Mouse (Mus musculus): Measurements from ENCODE around the gene Map4k5. TPM values are rescaled to one million over a fixed set of nuclear protein-coding genes. Genes with fewer than 3 reads are reported as not detected.
A peak's percentile ranks its signal among the peaks of the same experiment; 100 is the strongest.

Gene Map4k5
- polyA plus RNA-seq, 1 experiment from 2014 or later, result 45.1 TPM

GRCm38 (mm10) chr12:69917870-69918269, 24.9 kb upstream of the Map4k5 start:
- ATAC-seq (ENCODE audit: low FRiP score, low TSS enrichment), result no peak
- Histone ChIP-seq H3K4me2 (replicated peaks; ENCODE audit: low read depth, low read length) (no peak overlapping the region), H3K4me1 (ENCODE audit: control insufficient read depth, insufficient read depth, low read length) (no peaks in the 10 kb centered on the region), H3K9me3 (ENCODE audit: control insufficient read depth, low read length) (no peaks in the 10 kb centered on the region), H3K27me3 (ENCODE audit: control insufficient read depth, insufficient read depth, low read length) (no peaks in the 10 kb centered on the region), H3K9ac (ENCODE audit: low read depth, low read length) (no peak overlapping the region), H3K4me3 (ENCODE audit: low read length) (no peak overlapping the region), H3K36me3 (ENCODE audit: control insufficient read depth, insufficient read depth, low read length) (no peaks in the 10 kb centered on the region), H3K27ac (ENCODE audit: low read depth, low read length) (no peak overlapping the region)
- 83% methylated on average over 2 of the region's 2 CpGs for WGBS

- Histone ChIP-seq H3K36me3 (ENCODE audit: control insufficient read depth, insufficient read depth, low read length) (no peaks in the 10 kb centered on the region), H3K9ac (ENCODE audit: low read depth, low read length) (no peak overlapping the region), H3K27me3 (ENCODE audit: control insufficient read depth, insufficient read depth, low read length) (0 out of 2 replicates have a peak, but pooled peaks cover 2% of the 10 kb centered on the region), H3K4me2 (replicated peaks; ENCODE audit: low read depth, low read length) (no peak overlapping the region), H3K4me1 (ENCODE audit: control insufficient read depth, insufficient read depth, low read length) (peaks cover 8% of the 10 kb centered on the region; the same call in 1 of the 2 replicates), H3K4me3 (ENCODE audit: low read length) (no peak overlapping the region), H3K9me3 (ENCODE audit: control insufficient read depth, low read length) (no peaks in the 10 kb centered on the region), H3K27ac (ENCODE audit: low read depth, low read length) (no peak overlapping the region)
- no peak for ATAC-seq (ENCODE audit: low FRiP score, low TSS enrichment)
- WGBS, result 84% methylated on average over 7 of the region's 7 CpGs
These were observed 19.7 kb upstream of the Map4k5 start for GRCm38 (mm10) chr12:69912737-69913136.

- 81% methylated on average over 7 of the region's 7 CpGs for WGBS
- Histone ChIP-seq H3K4me2 (replicated peaks; ENCODE audit: low read depth, low read length) (no peak overlapping the region), H3K9ac (ENCODE audit: low read depth, low read length) (no peak overlapping the region), H3K27ac (ENCODE audit: low read depth, low read length) (no peak overlapping the region), H3K27me3 (ENCODE audit: control insufficient read depth, insufficient read depth, low read length) (0 out of 2 replicates have a peak, but pooled peaks cover 2% of the 10 kb centered on the region), H3K4me1 (ENCODE audit: control insufficient read depth, insufficient read depth, low read length) (peaks cover 12% of the 10 kb centered on the region; the same call in 1 of the 2 replicates), H3K36me3 (ENCODE audit: control insufficient read depth, insufficient read depth, low read length) (no peaks in the 10 kb centered on the region), H3K9me3 (ENCODE audit: control insufficient read depth, low read length) (no peaks in the 10 kb centered on the region), H3K4me3 (ENCODE audit: low read length) (no peak overlapping the region)
- no peak for ATAC-seq (ENCODE audit: low FRiP score, low TSS enrichment)
These were observed 18.9 kb upstream of the Map4k5 start for GRCm38 (mm10) chr12:69911906-69912305.

- peaks cover 12% of the 10 kb centered on the region; the same call in 1 of the 2 replicates for H3K4me1 ChIP-seq (ENCODE audit: control insufficient read depth, insufficient read depth, low read length)
- H3K4me3 ChIP-seq (ENCODE audit: low read length), result peak overlapping the region; percentile 31; the same call in 1 of the 2 replicates
- ATAC-seq (ENCODE audit: low FRiP score, low TSS enrichment), result peak; percentile 52; the same call in 1 of the 2 replicates
- H3K4me2 ChIP-seq (replicated peaks; ENCODE audit: low read depth, low read length), result peak overlapping the region; percentile 67
- H3K27ac ChIP-seq (ENCODE audit: low read depth, low read length), result no peak overlapping the region
- H3K9ac ChIP-seq (ENCODE audit: low read depth, low read length), result peak overlapping the region; percentile 44; the same call in 1 of the 2 replicates
- H3K27me3 ChIP-seq (ENCODE audit: control insufficient read depth, insufficient read depth, low read length), result 0 out of 2 replicates have a peak, but pooled peaks cover 2% of the 10 kb centered on the region
- H3K36me3 ChIP-seq (ENCODE audit: control insufficient read depth, insufficient read depth, low read length), result no peaks in the 10 kb centered on the region
- WGBS, result 40% methylated on average over 19 of the region's 19 CpGs
- H3K9me3 ChIP-seq (ENCODE audit: control insufficient read depth, low read length), result no peaks in the 10 kb centered on the region
These were observed 15.5 kb upstream of the Map4k5 start for GRCm38 (mm10) chr12:69908511-69908900.

- 0 out of 2 replicates have a peak, but pooled peaks cover 2% of the 10 kb centered on the region for H3K27me3 ChIP-seq (ENCODE audit: control insufficient read depth, insufficient read depth, low read length)
- H3K9me3 ChIP-seq (ENCODE audit: control insufficient read depth, low read length), result no peaks in the 10 kb centered on the region
- H3K27ac ChIP-seq (ENCODE audit: low read depth, low read length), result no peak overlapping the region
- H3K4me2 ChIP-seq (replicated peaks; ENCODE audit: low read depth, low read length), result peak overlapping the region; percentile 67
- peak overlapping the region; percentile 44 for H3K9ac ChIP-seq (ENCODE audit: low read depth, low read length)
- no peaks in the 10 kb centered on the region for H3K36me3 ChIP-seq (ENCODE audit: control insufficient read depth, insufficient read depth, low read length)
- ATAC-seq (ENCODE audit: low FRiP score, low TSS enrichment), result peak; percentile 84
- H3K4me3 ChIP-seq (ENCODE audit: low read length), result peak overlapping the region; percentile 31
- H3K4me1 ChIP-seq (ENCODE audit: control insufficient read depth, insufficient read depth, low read length), result peaks cover 12% of the 10 kb centered on the region; the same call in 1 of the 2 replicates
- 4% methylated on average over 29 of the region's 30 CpGs for WGBS
These were observed 14.9 kb upstream of the Map4k5 start for GRCm38 (mm10) chr12:69907667-69908510.

GRCm38 (mm10) chr12:69904991-69905390, 12.0 kb upstream of the Map4k5 start:
- Histone ChIP-seq H3K9me3 (ENCODE audit: control insufficient read depth, low read length) (no peaks in the 10 kb centered on the region), H3K4me3 (ENCODE audit: low read length) (no peak overlapping the region), H3K9ac (ENCODE audit: low read depth, low read length) (no peak overlapping the region), H3K4me2 (replicated peaks; ENCODE audit: low read depth, low read length) (no peak overlapping the region), H3K36me3 (ENCODE audit: control insufficient read depth, insufficient read depth, low read length) (no peaks in the 10 kb centered on the region), H3K27me3 (ENCODE audit: control insufficient read depth, insufficient read depth, low read length) (0 out of 2 replicates have a peak, but pooled peaks cover 2% of the 10 kb centered on the region), H3K4me1 (ENCODE audit: control insufficient read depth, insufficient read depth, low read length) (peaks cover 12% of the 10 kb centered on the region; the same call in 1 of the 2 replicates), H3K27ac (ENCODE audit: low read depth, low read length) (no peak overlapping the region)
- 86% methylated on average over 2 of the region's 2 CpGs for WGBS
- no peak for ATAC-seq (ENCODE audit: low FRiP score, low TSS enrichment)

- Histone ChIP-seq H3K4me3 (ENCODE audit: low read length) (no peak overlapping the region), H3K27ac (ENCODE audit: low read depth, low read length) (no peak overlapping the region), H3K4me2 (replicated peaks; ENCODE audit: low read depth, low read length) (no peak overlapping the region), H3K4me1 (ENCODE audit: control insufficient read depth, insufficient read depth, low read length) (no peaks in the 10 kb centered on the region), H3K36me3 (ENCODE audit: control insufficient read depth, insufficient read depth, low read length) (no peaks in the 10 kb centered on the region), H3K9me3 (ENCODE audit: control insufficient read depth, low read length) (no peaks in the 10 kb centered on the region), H3K9ac (ENCODE audit: low read depth, low read length) (no peak overlapping the region), H3K27me3 (ENCODE audit: control insufficient read depth, insufficient read depth, low read length) (no peaks in the 10 kb centered on the region)
- 82% methylated on average over 4 of the region's 4 CpGs for WGBS
- ATAC-seq (ENCODE audit: low FRiP score, low TSS enrichment), result no peak
These were observed 5.1 kb upstream of the Map4k5 start for GRCm38 (mm10) chr12:69898119-69898518.

- Histone ChIP-seq H3K27ac (ENCODE audit: low read depth, low read length) (no peak overlapping the region), H3K36me3 (ENCODE audit: control insufficient read depth, insufficient read depth, low read length) (no peaks in the 10 kb centered on the region)
These were observed 2.0 kb upstream of the Map4k5 start for GRCm38 (mm10) chr12:69895046-69895445.

GRCm38 (mm10) chr12:69893927-69894326, 927 bp upstream of the Map4k5 start:
- Histone ChIP-seq H3K9ac (ENCODE audit: low read depth, low read length) (no peak overlapping the region), H3K4me2 (replicated peaks; ENCODE audit: low read depth, low read length) (no peak overlapping the region), H3K4me1 (ENCODE audit: control insufficient read depth, insufficient read depth, low read length) (peaks cover 22% of the 10 kb centered on the region), H3K9me3 (ENCODE audit: control insufficient read depth, low read length) (no peaks in the 10 kb centered on the region), H3K27ac (ENCODE audit: low read depth, low read length) (no peak overlapping the region; the same call in 1 of the 2 replicates), H3K4me3 (ENCODE audit: low read length) (no peak overlapping the region), H3K27me3 (ENCODE audit: control insufficient read depth, insufficient read depth, low read length) (no peaks in the 10 kb centered on the region), H3K36me3 (ENCODE audit: control insufficient read depth, insufficient read depth, low read length) (no peaks in the 10 kb centered on the region)
- WGBS, result 67% methylated on average over 6 of the region's 6 CpGs
- no peak for ATAC-seq (ENCODE audit: low FRiP score, low TSS enrichment)

More at GRCm38 (mm10) chr12:69895046-69895445, 2.0 kb upstream of the Map4k5 start:
- Histone ChIP-seq H3K4me3 (ENCODE audit: low read length) (no peak overlapping the region), H3K4me2 (replicated peaks; ENCODE audit: low read depth, low read length) (no peak overlapping the region), H3K9me3 (ENCODE audit: control insufficient read depth, low read length) (no peaks in the 10 kb centered on the region), H3K4me1 (ENCODE audit: control insufficient read depth, insufficient read depth, low read length) (peaks cover 15% of the 10 kb centered on the region), H3K27me3 (ENCODE audit: control insufficient read depth, insufficient read depth, low read length) (no peaks in the 10 kb centered on the region), H3K9ac (ENCODE audit: low read depth, low read length) (no peak overlapping the region)
- 20% methylated on average over 2 of the region's 2 CpGs for WGBS
- no peak for ATAC-seq (ENCODE audit: low FRiP score, low TSS enrichment)

All from kidney, embryonic 14.5 days (tissue).